Mouse (Mus musculus) lung, postnatal 0 days (tissue): Measurements from ENCODE around the gene Ltbp1. TPM values are rescaled to one million over a fixed set of nuclear protein-coding genes. Genes with fewer than 3 reads are reported as not detected.

Experiments
- ATAC-seq: fragments of 200-750 bp; cut with Nextera tagmentation; 2 replicates; pipeline ENCODE4 v1.8.0; 2017; ENCODE audit warnings: moderate library complexity
- DNase-seq: peaks from one replicate; pipeline ENCODE4 v3.0.0-alpha.2; 2016; ENCODE audit warnings: low spot score
- H3K27ac ChIP-seq: fragments of 300-500 bp; sonication (generic); 2 replicates; pipeline ENCODE4 v1.5.1; 2014; ENCODE audit warnings: antibody characterized with exemption, mild to moderate bottlenecking, low read length, mixed read lengths
- H3K27me3 ChIP-seq: fragments of 300-500 bp; sonication (generic); replicated peaks from 2 replicates; pipeline ENCODE4 v1.6.1; 2014; ENCODE audit warnings: low read length, mixed read lengths; ENCODE audit not compliant: insufficient read depth
- H3K36me3 ChIP-seq: fragments of 300-500 bp; sonication (generic); 2 replicates; pipeline ENCODE4 v1.6.1; 2014; ENCODE audit warnings: low read length, mixed read lengths; ENCODE audit not compliant: insufficient read depth
- H3K4me1 ChIP-seq: fragments of 300-500 bp; sonication (generic); 2 replicates; pipeline ENCODE4 v1.6.1; 2014; ENCODE audit warnings: antibody characterized with exemption, low read depth, low read length, mixed read lengths; ENCODE audit not compliant: insufficient read depth
- H3K4me2 ChIP-seq: fragments of 300-500 bp; sonication (generic); replicated peaks from 2 replicates; pipeline ENCODE4 v1.6.1; 2014; ENCODE audit warnings: low read depth, mild to moderate bottlenecking, low read length, moderate library complexity, mixed read lengths
- H3K4me3 ChIP-seq: fragments of 300-500 bp; sonication (generic); 2 replicates; pipeline ENCODE4 v1.5.1; 2014; ENCODE audit warnings: low read depth, low read length
- H3K9ac ChIP-seq: fragments of 300-500 bp; sonication (generic); replicated peaks from 2 replicates; pipeline ENCODE4 v1.6.1; 2014; ENCODE audit warnings: low read depth, mild to moderate bottlenecking
- H3K9me3 ChIP-seq: fragments of 300-500 bp; sonication (generic); 2 replicates; pipeline ENCODE4 v1.6.1; 2016; ENCODE audit warnings: low read length, mixed read lengths
- CTCF ChIP-seq: IDR thresholded peaks from 2 replicates; pipeline ENCODE4 v1.5.1; 2016; ENCODE audit warnings: antibody characterized with exemption, mild to moderate bottlenecking
- EP300 ChIP-seq: IDR thresholded peaks from 2 replicates; pipeline ENCODE4 v1.6.1; 2016; ENCODE audit warnings: antibody characterized with exemption, mild to moderate bottlenecking, control low read depth
- WGBS: fragments of 180-500 bp; shearing (Covaris S2); extraction: QIAGEN DNeasy Blood & Tissue Kit; methylation state at CpG from one replicate; pipeline ENCODE4 v1.1.7; 2014; 5-methylcytosine and 5-hydroxymethylcytosine counted together
- polyA plus RNA-seq: library from polyadenylated mRNA; unstranded; fragments of >200 nt; fragmentation: Nextera tagmentation; extraction: Ambion mirVana; gene quantifications from 2 replicates; pipeline ENCODE4 v1.2.1, GENCODE M21; 2015

Ltbp1 gene
- polyA plus RNA-seq, 1 experiment from 2014 or later: 27.1 TPM

- Histone ChIP-seq H3K36me3 (no peaks in the 10 kb centered on the region), H3K27ac (no peak overlapping the region), H3K4me1 (no peaks in the 10 kb centered on the region), H3K4me2 (no peak overlapping the region), H3K27me3 (no peaks in the 10 kb centered on the region), H3K9ac (no peak overlapping the region), H3K4me3 (no peak overlapping the region), H3K9me3 (no peaks in the 10 kb centered on the region)
- no peak for DNase-seq
- WGBS: 79% methylated on average over 3 of the region's 3 CpGs
- TF ChIP-seq CTCF (no peak), EP300 (no peak)
- ATAC-seq: no peak
Observed at GRCm38 (mm10) chr17:75093563-75093962, 88.2 kb downstream of the Ltbp1 start.

GRCm38 (mm10) chr17:75094591-75094990 is 89.2 kb downstream of the Ltbp1 start:
- H3K4me1 ChIP-seq: no peaks in the 10 kb centered on the region
- WGBS: 69% methylated on average over 9 of the region's 9 CpGs
- H3K9ac ChIP-seq: no peak overlapping the region
- no peak overlapping the region for H3K4me2 ChIP-seq
- TF ChIP-seq CTCF (no peak), EP300 (no peak)
- no peaks in the 10 kb centered on the region for H3K36me3 ChIP-seq
- DNase-seq: no peak
- H3K27me3 ChIP-seq: no peaks in the 10 kb centered on the region
- H3K4me3 ChIP-seq: no peak overlapping the region
- H3K27ac ChIP-seq: no peak overlapping the region
- peak; percentile 25; the same call in 1 of the 2 replicates for ATAC-seq
- no peaks in the 10 kb centered on the region for H3K9me3 ChIP-seq

- no peak for ATAC-seq
Observed at GRCm38 (mm10) chr17:75096727-75097126, 91.4 kb downstream of the Ltbp1 start.

GRCm38 (mm10) chr17:75097367-75097766 is 92.0 kb downstream of the Ltbp1 start:
- no peak for DNase-seq
- H3K27me3 ChIP-seq: no peaks in the 10 kb centered on the region
- ATAC-seq: no peak
- TF ChIP-seq EP300: no peak
- no peaks in the 10 kb centered on the region for H3K9me3 ChIP-seq
- H3K4me3 ChIP-seq: no peak overlapping the region
- 57% methylated on average over 3 of the region's 3 CpGs for WGBS
- H3K27ac ChIP-seq: no peak overlapping the region
- H3K9ac ChIP-seq: no peak overlapping the region
- H3K36me3 ChIP-seq: no peaks in the 10 kb centered on the region
- H3K4me2 ChIP-seq: no peak overlapping the region
- no peaks in the 10 kb centered on the region for H3K4me1 ChIP-seq

More at GRCm38 (mm10) chr17:75096727-75097126, 91.4 kb downstream of the Ltbp1 start:
- no peak overlapping the region for H3K9ac ChIP-seq
- 49% methylated on average over 7 of the region's 7 CpGs for WGBS
- no peaks in the 10 kb centered on the region for H3K36me3 ChIP-seq
- peak; percentile 26 for DNase-seq
- no peaks in the 10 kb centered on the region for H3K4me1 ChIP-seq
- H3K4me3 ChIP-seq: no peak overlapping the region
- H3K9me3 ChIP-seq: no peaks in the 10 kb centered on the region
- no peaks in the 10 kb centered on the region for H3K27me3 ChIP-seq
- no peak overlapping the region for H3K4me2 ChIP-seq
- TF ChIP-seq CTCF (no peak), EP300 (no peak)
- no peak overlapping the region for H3K27ac ChIP-seq

GRCm38 (mm10) chr17:75101215-75101614 is 95.8 kb downstream of the Ltbp1 start:
- DNase-seq (no peak), ATAC-seq (no peak)
- Histone ChIP-seq H3K27ac (no peak overlapping the region), H3K4me2 (no peak overlapping the region), H3K4me3 (no peak overlapping the region), H3K36me3 (no peaks in the 10 kb centered on the region), H3K4me1 (no peaks in the 10 kb centered on the region), H3K9me3 (no peaks in the 10 kb centered on the region), H3K9ac (no peak overlapping the region), H3K27me3 (no peaks in the 10 kb centered on the region)
- 76% methylated on average over 4 of the region's 4 CpGs for WGBS
- TF ChIP-seq CTCF (no peak), EP300 (no peak)

GRCm38 (mm10) chr17:75101994-75102393 is 96.6 kb downstream of the Ltbp1 start:
- ATAC-seq (no peak), DNase-seq (no peak)
- H3K4me2 ChIP-seq: no peak overlapping the region
- H3K4me3 ChIP-seq: no peak overlapping the region
- no peaks in the 10 kb centered on the region for H3K27me3 ChIP-seq
- 83% methylated on average over 8 of the region's 8 CpGs for WGBS
- no peak overlapping the region for H3K9ac ChIP-seq
- no peak overlapping the region for H3K27ac ChIP-seq
- no peaks in the 10 kb centered on the region for H3K36me3 ChIP-seq
- no peaks in the 10 kb centered on the region for H3K4me1 ChIP-seq
- no peaks in the 10 kb centered on the region for H3K9me3 ChIP-seq
- TF ChIP-seq EP300 (no peak), CTCF (no peak)

- H3K4me1 ChIP-seq: no peaks in the 10 kb centered on the region
- no peaks in the 10 kb centered on the region for H3K9me3 ChIP-seq
- no peak overlapping the region for H3K27ac ChIP-seq
- H3K9ac ChIP-seq: no peak overlapping the region
- ATAC-seq (no peak), DNase-seq (no peak)
- H3K4me3 ChIP-seq: no peak overlapping the region
- 84% methylated on average over 7 of the region's 7 CpGs for WGBS
- H3K36me3 ChIP-seq: no peaks in the 10 kb centered on the region
- no peaks in the 10 kb centered on the region for H3K27me3 ChIP-seq
- TF ChIP-seq EP300 (no peak), CTCF (no peak)
- H3K4me2 ChIP-seq: no peak overlapping the region
Observed at GRCm38 (mm10) chr17:75107412-75107811, 102.0 kb downstream of the Ltbp1 start.
